Mouse (Mus musculus) kidney, postnatal 4 days (tissue): ENCODE data around the gene Plxnb3.

Experiments used
- DNase-seq, 2 experiments: peaks; one replicate each; pipeline ENCODE4 v3.0.0; 2021; ENCODE audit warnings: mixed read lengths in 2 of 2

Plxnb3 gene

DNA sequence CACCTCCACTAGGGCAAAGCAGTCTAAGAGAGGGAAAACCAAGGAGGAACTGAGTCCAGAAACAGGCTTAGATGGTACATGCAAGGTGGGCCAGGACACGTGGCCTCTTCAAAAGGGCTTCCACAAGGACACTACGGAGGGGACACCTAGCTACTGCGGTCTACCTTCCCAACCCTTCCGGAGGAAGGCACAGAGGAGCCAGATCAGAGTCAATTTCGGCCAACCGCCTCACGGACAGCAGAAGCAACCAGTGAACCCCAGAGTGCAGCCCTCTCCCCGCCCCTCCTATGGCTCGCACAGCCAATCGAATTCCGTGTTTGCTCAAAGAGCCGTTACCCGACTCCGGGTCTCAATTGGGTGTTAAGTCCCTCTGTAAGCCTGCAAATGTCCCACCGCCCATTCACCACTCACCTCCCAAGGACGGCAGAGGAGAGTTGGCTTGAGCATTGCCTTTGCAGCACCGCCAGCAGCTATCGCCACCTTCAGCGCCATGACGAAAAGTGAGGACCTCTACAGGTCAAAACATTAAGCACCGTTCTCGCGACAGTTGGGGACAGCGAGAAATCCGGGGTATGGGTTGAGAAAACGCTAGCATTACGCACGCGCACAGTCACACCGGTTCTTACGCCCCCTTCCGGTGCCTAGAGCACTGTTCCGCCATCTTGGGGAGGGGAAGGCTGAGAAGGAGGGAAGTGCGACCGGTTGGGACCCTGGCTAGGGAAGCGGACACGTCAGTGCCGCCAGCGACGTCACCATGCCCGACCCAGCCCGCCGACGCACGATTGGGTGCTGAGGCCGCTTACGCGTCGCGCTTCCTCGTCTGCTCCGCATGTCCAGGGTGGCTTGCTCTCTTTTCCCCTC lies 29.7 kb downstream of the Plxnb3 start, which contains the start of the genes Idh3g and Ssr4:
Gene Idh3g (minus strand): TSS at position 534 of the 861 bp plus-strand sequence.
Gene Ssr4 (plus strand): TSS at position 665 of the 861 bp plus-strand sequence.
- DNase-seq: peak; percentile 90 to 94

- DNase-seq: no peak
These were observed 30.3 kb downstream of the Plxnb3 start for GRCm38 (mm10) chrX:73787225-73787558.

DNA sequence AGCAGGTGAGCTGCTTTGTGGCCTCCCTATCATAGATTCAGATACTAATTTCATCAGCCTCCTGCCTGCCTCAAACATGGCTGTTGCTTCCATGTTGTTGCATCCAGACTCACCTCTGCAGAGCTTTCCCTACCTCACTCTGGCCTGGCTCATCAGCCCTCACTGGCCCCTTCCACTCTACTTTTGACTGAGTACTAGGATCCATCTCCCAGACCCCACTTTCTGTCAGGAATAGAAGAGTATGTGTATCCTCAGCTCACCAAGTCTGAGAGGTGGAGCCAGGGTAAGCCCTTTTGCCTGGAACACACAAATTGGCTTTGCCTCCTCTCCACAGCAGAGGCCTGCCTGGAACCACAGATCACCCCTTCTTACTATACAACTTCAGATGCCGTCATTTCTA lies 31.6 kb downstream of the Plxnb3 start:
- DNase-seq: no peak

GRCm38 (mm10) chrX:73793039-73793438 lies 36.1 kb downstream of the Plxnb3 start:
- DNase-seq: no peak

- no peak for DNase-seq
These were observed 36.6 kb downstream of the Plxnb3 start for GRCm38 (mm10) chrX:73793505-73793904.

DNA sequence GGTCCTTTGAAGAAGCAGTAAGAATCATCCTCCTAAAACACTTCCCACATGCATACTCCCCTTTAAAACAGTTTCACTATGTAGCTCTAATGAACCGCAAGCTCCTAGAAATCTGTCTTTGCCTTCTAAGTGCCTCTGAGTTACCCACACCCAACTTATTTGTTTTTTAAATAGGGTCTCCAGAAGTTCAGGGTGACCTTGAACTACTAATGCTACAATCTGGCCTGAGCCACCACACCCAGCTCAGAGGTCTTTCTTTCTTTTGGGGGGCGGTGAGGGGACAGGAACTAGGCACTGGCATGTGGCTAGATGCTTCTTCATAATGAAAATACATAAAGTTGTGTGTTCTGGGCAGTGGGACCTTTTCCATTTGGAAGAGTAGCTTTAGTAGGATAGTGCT lies 40.6 kb downstream of the Plxnb3 start:
- DNase-seq: no peak

- peak; percentile 82 to 88 for DNase-seq
These were observed 41.6 kb downstream of the Plxnb3 start for GRCm38 (mm10) chrX:73798502-73798901.

- DNase-seq: no peak
These were observed 48.9 kb downstream of the Plxnb3 start for GRCm38 (mm10) chrX:73805814-73806213.

- DNase-seq: peak; percentile 26 to 33
These were observed 58.2 kb downstream of the Plxnb3 start for GRCm38 (mm10) chrX:73815072-73815471.

DNA sequence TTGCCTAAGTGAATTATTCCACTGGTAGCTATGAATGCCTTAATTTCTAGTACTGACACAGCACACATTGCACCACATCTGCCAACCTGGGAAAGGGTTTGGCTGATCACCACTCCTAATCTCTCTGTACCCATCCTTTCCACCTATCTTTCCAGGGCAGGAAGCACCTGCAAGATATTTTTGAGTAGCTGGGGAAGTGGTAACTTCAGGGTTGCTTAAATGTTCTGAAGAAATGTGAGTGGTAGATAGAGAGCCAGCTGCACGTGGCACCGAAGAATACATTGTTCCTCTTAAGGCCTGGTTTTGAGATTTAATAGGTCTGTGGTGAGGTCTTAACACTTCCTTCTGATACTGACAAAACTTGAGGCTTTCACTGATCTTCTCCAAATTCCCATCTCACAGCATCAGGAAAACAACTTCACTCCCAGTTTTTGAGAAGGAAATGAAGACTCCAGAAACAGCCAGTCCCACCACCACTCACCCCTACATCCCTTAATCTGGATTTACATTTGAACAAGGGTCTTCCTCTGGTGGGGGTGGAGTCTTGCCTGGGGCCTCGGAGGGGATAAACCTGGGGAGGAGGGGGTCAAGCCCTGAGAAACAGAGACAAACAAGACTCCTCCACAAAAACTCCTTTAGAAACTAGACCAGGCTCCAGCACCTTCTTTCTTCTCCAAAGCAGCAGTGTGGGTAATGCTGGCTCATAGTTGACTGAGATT lies 59.9 kb downstream of the Plxnb3 start:
- DNase-seq: no peak
